Mouse (Mus musculus) intestine, embryonic 14.5 days (tissue): ENCODE results near the gene Wdpcp. TPM values are rescaled to one million over a fixed set of nuclear protein-coding genes. Genes with fewer than 3 reads are reported as not detected.
A peak's percentile ranks its signal among the peaks of the same experiment; 100 is the strongest.
"Not testable (repeated sequence)": the region's sequence is repeated elsewhere in the genome, so short reads cannot be mapped to it uniquely, and the experiment has no call there.

Source experiments
- ATAC-seq: fragments of 200-750 bp; cut with Nextera tagmentation; replicated peaks from 2 replicates; pipeline ENCODE4 v1.8.0; 2017; ENCODE audit warnings: low read depth, moderate number of reproducible peaks, moderate TSS enrichment, moderate library complexity; ENCODE audit not compliant: low FRiP score, low TSS enrichment
- DNase-seq: peaks from one replicate; pipeline ENCODE4 v3.0.0-alpha.2; 2018; ENCODE audit warnings: low spot score
- H3K27ac ChIP-seq: fragments of 300-500 bp; sonication (generic); 2 replicates; pipeline ENCODE4 v1.5.1; 2014; ENCODE audit warnings: low read depth, mild to moderate bottlenecking, control low read depth
- H3K27me3 ChIP-seq: fragments of 300-500 bp; sonication (generic); replicated peaks from 2 replicates; pipeline ENCODE4 v1.6.1; 2014; ENCODE audit warnings: low read length, control low read depth; ENCODE audit not compliant: control insufficient read depth, insufficient read depth
- H3K36me3 ChIP-seq: fragments of 300-500 bp; sonication (generic); 2 replicates; pipeline ENCODE4 v1.6.1; 2014; ENCODE audit warnings: low read length, control low read depth; ENCODE audit not compliant: control insufficient read depth, insufficient read depth
- H3K4me1 ChIP-seq: fragments of 300-500 bp; sonication (generic); replicated peaks from 2 replicates; pipeline ENCODE4 v1.6.1; 2014; ENCODE audit warnings: low read length, control low read depth, mixed read lengths; ENCODE audit not compliant: control insufficient read depth, insufficient read depth
- H3K4me2 ChIP-seq: fragments of 300-500 bp; sonication (generic); 2 replicates; pipeline ENCODE4 v1.6.1; 2014; ENCODE audit warnings: low read length
- H3K4me3 ChIP-seq: fragments of 300-500 bp; sonication (generic); 2 replicates; pipeline ENCODE4 v1.5.1; 2014; ENCODE audit warnings: low read depth, low read length, control low read depth, mixed read lengths
- H3K9ac ChIP-seq: fragments of 300-500 bp; sonication (generic); 2 replicates; pipeline ENCODE4 v1.6.1; 2014; ENCODE audit warnings: mild to moderate bottlenecking, low read length
- H3K9me3 ChIP-seq: fragments of 300-500 bp; sonication (generic); 2 replicates; pipeline ENCODE4 v1.6.1; 2016; ENCODE audit warnings: low read length, control low read depth; ENCODE audit not compliant: control insufficient read depth
- WGBS: fragments of 180-500 bp; shearing (Covaris S2); extraction: QIAGEN DNeasy Blood & Tissue Kit; methylation state at CpG from one replicate; pipeline ENCODE4 v1.1.7; 2014; 5-methylcytosine and 5-hydroxymethylcytosine counted together
- polyA plus RNA-seq: library from polyadenylated mRNA; unstranded; fragments of >200 nt; fragmentation: Nextera tagmentation; extraction: Ambion mirVana; gene quantifications from 2 replicates; pipeline ENCODE4 v1.2.1, GENCODE M21; 2014

Wdpcp gene
- 7.1 and 8.0 TPM in 2 replicates for polyA plus RNA-seq

GRCm38 (mm10) chr11:21571700-21572381 is at the start of gene Wdpcp, which contains the start of gene Mdh1:
Gene Wdpcp, plus strand, starts transcription at chr11:21572235.
Gene Mdh1, minus strand, starts transcription at chr11:21572367.
- under 1% methylated on average over 42 of the region's 42 CpGs for WGBS
- peak; percentile 98 for ATAC-seq
- H3K4me1 ChIP-seq, result peaks cover 19% of the 10 kb centered on the region

GRCm38 (mm10) chr11:21528676-21529394 is 43.2 kb upstream of the Wdpcp start:
- ATAC-seq (no peak), DNase-seq (no peak)
- H3K4me1 ChIP-seq, result no peaks in the 10 kb centered on the region
- no peak overlapping the region for H3K9ac ChIP-seq
- no peak overlapping the region for H3K4me2 ChIP-seq
- no peaks in the 10 kb centered on the region for H3K9me3 ChIP-seq
- H3K27ac ChIP-seq, result no peak overlapping the region
- H3K36me3 ChIP-seq, result no peaks in the 10 kb centered on the region
- no peaks in the 10 kb centered on the region for H3K27me3 ChIP-seq
- 35% methylated on average over 2 of the region's 2 CpGs for WGBS
- no peak overlapping the region for H3K4me3 ChIP-seq

More at GRCm38 (mm10) chr11:21571700-21572381, at the start of gene Wdpcp, which contains the start of gene Mdh1:
- Histone ChIP-seq H3K9ac (peak within 1 kb of the TSS; percentile 69), H3K36me3 (no peaks in the 10 kb centered on the region), H3K4me2 (peak within 1 kb of the TSS; percentile 87), H3K27ac (peak within 1 kb of the TSS; percentile 71), H3K4me3 (peak within 1 kb of the TSS; percentile 90), H3K27me3 (no peaks in the 10 kb centered on the region), H3K9me3 (no peaks in the 10 kb centered on the region)
- DNase-seq, result peak; percentile 92

GRCm38 (mm10) chr11:21530856-21531255 is 41.2 kb upstream of the Wdpcp start:
- H3K4me3 ChIP-seq, H3K9ac ChIP-seq, H3K27ac ChIP-seq, H3K9me3 ChIP-seq, DNase-seq, ATAC-seq, H3K4me1 ChIP-seq, H3K27me3 ChIP-seq, H3K36me3 ChIP-seq, H3K4me2 ChIP-seq: not testable (repeated sequence)
- 78% methylated on average over 2 of the region's 2 CpGs for WGBS

GRCm38 (mm10) chr11:21540072-21540471 is 32.0 kb upstream of the Wdpcp start:
- ATAC-seq (no peak), DNase-seq (no peak)
- H3K4me3 ChIP-seq, result no peak overlapping the region
- 29% methylated on average over 2 of the region's 2 CpGs for WGBS
- H3K27ac ChIP-seq, result no peak overlapping the region
- no peaks in the 10 kb centered on the region for H3K36me3 ChIP-seq
- no peak overlapping the region for H3K9ac ChIP-seq
- no peaks in the 10 kb centered on the region for H3K27me3 ChIP-seq
- H3K9me3 ChIP-seq, result no peaks in the 10 kb centered on the region
- H3K4me1 ChIP-seq, result no peaks in the 10 kb centered on the region
- H3K4me2 ChIP-seq, result no peak overlapping the region

GRCm38 (mm10) chr11:21540622-21541021 is 31.4 kb upstream of the Wdpcp start:
- ATAC-seq (no peak), DNase-seq (no peak)
- Histone ChIP-seq H3K4me1 (no peaks in the 10 kb centered on the region), H3K9ac (no peak overlapping the region), H3K4me2 (no peak overlapping the region), H3K9me3 (no peaks in the 10 kb centered on the region), H3K27ac (no peak overlapping the region), H3K36me3 (no peaks in the 10 kb centered on the region), H3K4me3 (no peak overlapping the region), H3K27me3 (no peaks in the 10 kb centered on the region)
- WGBS, result 92% methylated on average over 2 of the region's 2 CpGs

GRCm38 (mm10) chr11:21542731-21543130 is 29.3 kb upstream of the Wdpcp start:
- no peak overlapping the region for H3K4me3 ChIP-seq
- DNase-seq (no peak), ATAC-seq (no peak)
- no peak overlapping the region for H3K27ac ChIP-seq
- no peak overlapping the region for H3K9ac ChIP-seq
- H3K4me1 ChIP-seq, result no peaks in the 10 kb centered on the region
- H3K27me3 ChIP-seq, result no peaks in the 10 kb centered on the region
- H3K36me3 ChIP-seq, result no peaks in the 10 kb centered on the region
- no peaks in the 10 kb centered on the region for H3K9me3 ChIP-seq
- H3K4me2 ChIP-seq, result no peak overlapping the region
- 85% methylated on average over 5 of the region's 5 CpGs for WGBS

- Histone ChIP-seq H3K27me3 (no peaks in the 10 kb centered on the region), H3K4me2 (no peak overlapping the region), H3K27ac (no peak overlapping the region), H3K9ac (no peak overlapping the region), H3K9me3 (no peaks in the 10 kb centered on the region), H3K4me1 (no peaks in the 10 kb centered on the region), H3K36me3 (no peaks in the 10 kb centered on the region), H3K4me3 (no peak overlapping the region)
- no peak for DNase-seq
- WGBS, result 55% methylated on average over 2 of the region's 2 CpGs
- ATAC-seq, result no peak
These were observed 27.0 kb upstream of the Wdpcp start for GRCm38 (mm10) chr11:21545021-21545420.

- no peaks in the 10 kb centered on the region for H3K27me3 ChIP-seq
- no peaks in the 10 kb centered on the region for H3K9me3 ChIP-seq
- H3K4me1 ChIP-seq, result no peaks in the 10 kb centered on the region
- DNase-seq, result no peak
- H3K9ac ChIP-seq, result no peak overlapping the region
- no peak overlapping the region for H3K4me3 ChIP-seq
- no peak overlapping the region for H3K27ac ChIP-seq
- no peak for ATAC-seq
- H3K36me3 ChIP-seq, result no peaks in the 10 kb centered on the region
- no peak overlapping the region for H3K4me2 ChIP-seq
These were observed 26.1 kb upstream of the Wdpcp start for GRCm38 (mm10) chr11:21545951-21546350.
